Mouse (Mus musculus): ENCODE results near the gene Rnh1.

DNA sequence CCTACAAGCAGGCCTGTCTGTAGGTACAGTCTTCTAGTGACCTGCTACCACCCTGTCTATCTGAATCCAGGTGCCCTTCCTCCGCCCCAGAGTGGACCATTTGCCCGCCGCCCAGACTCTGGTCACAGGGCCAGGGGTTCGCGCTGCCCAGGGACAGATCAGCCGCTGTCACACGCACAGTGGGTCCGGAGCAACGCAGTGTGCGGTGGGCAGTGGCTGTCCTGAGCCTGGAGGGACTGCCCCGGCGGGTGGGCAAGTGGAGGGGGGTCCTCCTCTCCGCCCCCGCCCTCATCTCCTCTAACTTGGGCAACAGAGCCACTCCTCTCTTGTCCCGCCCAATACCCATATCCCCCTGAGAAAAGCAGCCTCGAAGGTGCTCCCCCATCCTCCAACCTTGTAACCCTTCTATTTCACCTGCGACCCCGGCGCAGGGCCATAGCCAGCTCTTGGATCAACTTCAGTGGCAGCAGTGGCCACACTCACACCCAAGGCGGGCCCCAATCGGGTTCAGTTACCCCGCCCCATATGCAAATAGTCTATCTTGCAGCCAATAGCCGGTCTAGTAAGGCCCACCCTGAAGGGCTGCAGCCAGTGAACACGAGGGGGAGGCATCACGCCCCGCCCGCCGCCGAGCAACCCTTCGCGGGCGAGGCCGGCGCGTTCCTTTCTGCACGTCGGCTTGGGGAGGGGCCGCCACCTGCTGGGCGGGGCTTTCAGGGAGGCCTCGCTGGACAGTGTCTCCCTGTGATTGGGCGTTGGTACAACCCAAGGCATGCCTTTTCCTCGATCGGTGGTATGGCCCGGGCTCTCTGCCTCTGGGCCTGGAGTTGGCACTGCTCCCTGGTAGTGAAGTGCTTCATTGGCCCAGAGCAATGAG is 48.8 kb upstream of the Rnh1 start:
- TF ChIP-seq GATA1 (IDR thresholded peaks at IDR 0.05; ENCODE audit: borderline replicate concordance, low read length) (no peak), FLI1 (IDR thresholded peaks at IDR 0.05; ENCODE audit: low read length) (no peak)

All from megakaryocyte, embryonic 14.5 days (primary cell).